Mouse (Mus musculus) intestine, embryonic 15.5 days (tissue): ENCODE data around the gene Smndc1. TPM values are rescaled to one million over a fixed set of nuclear protein-coding genes. Genes with fewer than 3 reads are reported as not detected.
"Not testable (repeated sequence)": the region's sequence is repeated elsewhere in the genome, so short reads cannot be mapped to it uniquely, and the experiment has no call there.

Experiments used
- ATAC-seq: fragments of 200-750 bp; cut with Nextera tagmentation; 2 replicates; pipeline ENCODE4 v1.8.0; 2017; ENCODE audit warnings: moderate TSS enrichment, moderate library complexity
- H3K27ac ChIP-seq: fragments of 300-500 bp; sonication (generic); 2 replicates; pipeline ENCODE4 v1.5.1; 2015; ENCODE audit warnings: mild to moderate bottlenecking, inconsistent platforms
- H3K27me3 ChIP-seq: fragments of 300-500 bp; sonication (generic); replicated peaks from 2 replicates; pipeline ENCODE4 v1.6.1; 2015; ENCODE audit warnings: inconsistent platforms
- H3K36me3 ChIP-seq: fragments of 300-500 bp; sonication (generic); 2 replicates; pipeline ENCODE4 v1.6.1; 2015; ENCODE audit warnings: inconsistent platforms
- H3K4me1 ChIP-seq: fragments of 300-500 bp; sonication (generic); replicated peaks from 2 replicates; pipeline ENCODE4 v1.6.1; 2015; ENCODE audit warnings: inconsistent platforms
- H3K4me2 ChIP-seq: fragments of 300-500 bp; sonication (generic); replicated peaks from 2 replicates; pipeline ENCODE4 v1.6.1; 2015; ENCODE audit warnings: mild to moderate bottlenecking, inconsistent platforms
- H3K4me3 ChIP-seq: fragments of 300-500 bp; sonication (generic); replicated peaks from 2 replicates; pipeline ENCODE4 v1.5.1; 2015; ENCODE audit warnings: inconsistent platforms
- H3K9ac ChIP-seq: fragments of 300-500 bp; sonication (generic); 2 replicates; pipeline ENCODE4 v1.6.1; 2015; ENCODE audit warnings: inconsistent platforms
- H3K9me3 ChIP-seq: fragments of 300-500 bp; sonication (generic); 2 replicates; pipeline ENCODE4 v1.6.1; 2016; ENCODE audit warnings: inconsistent platforms
- WGBS: fragments of 180-500 bp; shearing (Covaris S2); methylation state at CpG from one replicate; pipeline ENCODE4 v1.1.7; 2015; 5-methylcytosine and 5-hydroxymethylcytosine counted together
- polyA plus RNA-seq: library from polyadenylated mRNA; unstranded; fragments of >200 nt; fragmentation: Nextera tagmentation; extraction: Ambion mirVana; gene quantifications from 2 replicates; pipeline ENCODE4 v1.2.1, GENCODE M21; 2015

Smndc1 gene
- polyA plus RNA-seq, 1 experiment from 2014 or later: 42.7 TPM

DNA sequence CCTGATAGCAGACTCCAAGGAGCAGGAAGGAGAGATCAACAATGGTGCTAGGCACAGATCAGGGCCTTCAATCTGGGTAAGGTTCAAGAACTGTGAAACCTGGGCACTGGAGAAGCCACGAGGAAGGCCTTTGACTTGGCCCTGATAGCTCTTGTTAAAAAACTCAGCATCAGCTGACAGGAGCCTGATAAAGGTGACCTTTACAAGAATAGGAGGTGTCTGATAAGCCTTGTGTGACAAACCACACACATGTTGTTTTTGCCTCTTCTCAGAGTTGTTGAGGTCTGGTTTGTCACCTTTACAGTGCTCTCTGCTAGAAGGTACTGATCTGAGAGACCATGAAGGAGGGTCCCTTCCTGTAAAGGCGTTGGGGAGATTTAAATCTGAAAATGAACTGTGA lies 17.0 kb upstream of the Smndc1 start:
- no peak overlapping the region for H3K27ac ChIP-seq
- H3K4me2 ChIP-seq: no peak overlapping the region
- 72% methylated on average over 2 of the region's 2 CpGs for WGBS
- ATAC-seq: no peak
- H3K4me3 ChIP-seq: no peak overlapping the region
- peaks cover 9% of the 10 kb centered on the region for H3K4me1 ChIP-seq
- no peaks in the 10 kb centered on the region for H3K9me3 ChIP-seq
- H3K9ac ChIP-seq: no peak overlapping the region
- H3K27me3 ChIP-seq: no peaks in the 10 kb centered on the region
- no peaks in the 10 kb centered on the region for H3K36me3 ChIP-seq

DNA sequence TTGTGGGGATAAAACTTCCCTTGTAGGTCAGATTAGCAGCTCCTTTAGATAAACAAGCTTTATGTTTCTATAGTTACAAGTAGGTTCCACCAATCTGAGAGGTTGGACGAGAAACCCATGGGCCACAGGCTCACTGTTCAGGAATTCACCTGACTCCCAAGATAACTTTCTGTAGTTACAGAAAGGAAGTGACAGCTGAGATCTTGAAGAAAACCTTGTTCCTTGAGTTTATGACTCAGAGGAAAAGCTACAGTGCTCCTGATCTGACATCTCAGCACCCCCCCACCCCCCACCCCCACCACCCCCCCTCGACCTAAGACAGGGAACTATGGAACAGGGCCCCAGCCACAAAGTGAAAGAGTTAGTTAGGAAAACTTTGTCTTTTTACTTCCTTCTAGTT lies 15.4 kb upstream of the Smndc1 start:
- Histone ChIP-seq H3K4me2 (no peak overlapping the region), H3K9ac (no peak overlapping the region), H3K9me3 (no peaks in the 10 kb centered on the region), H3K27me3 (no peaks in the 10 kb centered on the region), H3K27ac (no peak overlapping the region), H3K36me3 (no peaks in the 10 kb centered on the region), H3K4me1 (no peaks in the 10 kb centered on the region; the same call in 1 of the 2 replicates), H3K4me3 (no peak overlapping the region)
- ATAC-seq: no peak
- WGBS: 50% methylated on average over 2 of the region's 2 CpGs

DNA sequence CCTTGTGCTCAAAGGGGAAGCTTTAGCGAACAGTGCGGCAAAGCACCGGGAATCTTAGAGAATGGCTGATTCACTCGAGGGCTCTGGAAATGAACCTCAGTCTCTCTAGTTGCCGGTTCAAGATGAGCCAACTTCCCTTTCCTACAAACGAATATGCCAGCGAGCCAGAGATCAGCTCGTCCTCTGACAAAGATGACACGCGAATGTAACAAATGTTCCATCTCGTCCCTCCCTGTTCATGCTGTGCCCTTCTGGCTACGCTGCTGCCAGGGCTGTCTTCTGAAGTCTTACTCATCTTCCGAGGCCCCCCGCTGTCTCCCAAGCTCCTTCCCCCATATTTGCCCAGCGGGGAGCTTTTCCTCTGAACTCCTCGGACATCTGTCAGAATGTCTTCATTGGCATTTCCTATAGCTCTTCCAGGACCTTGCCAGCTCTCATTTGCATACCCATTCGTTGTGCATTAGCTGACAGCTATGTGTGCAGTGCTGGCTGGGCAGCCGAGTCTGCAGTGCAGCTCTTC lies 14.5 kb upstream of the Smndc1 start:
- H3K27ac ChIP-seq: no peak overlapping the region
- WGBS: 84% methylated on average over 18 of the region's 18 CpGs
- H3K9me3 ChIP-seq: no peaks in the 10 kb centered on the region
- no peaks in the 10 kb centered on the region for H3K4me1 ChIP-seq
- no peaks in the 10 kb centered on the region for H3K27me3 ChIP-seq
- H3K4me2 ChIP-seq: no peak overlapping the region
- no peaks in the 10 kb centered on the region for H3K36me3 ChIP-seq
- ATAC-seq: no peak
- H3K4me3 ChIP-seq: no peak overlapping the region
- no peak overlapping the region for H3K9ac ChIP-seq

DNA sequence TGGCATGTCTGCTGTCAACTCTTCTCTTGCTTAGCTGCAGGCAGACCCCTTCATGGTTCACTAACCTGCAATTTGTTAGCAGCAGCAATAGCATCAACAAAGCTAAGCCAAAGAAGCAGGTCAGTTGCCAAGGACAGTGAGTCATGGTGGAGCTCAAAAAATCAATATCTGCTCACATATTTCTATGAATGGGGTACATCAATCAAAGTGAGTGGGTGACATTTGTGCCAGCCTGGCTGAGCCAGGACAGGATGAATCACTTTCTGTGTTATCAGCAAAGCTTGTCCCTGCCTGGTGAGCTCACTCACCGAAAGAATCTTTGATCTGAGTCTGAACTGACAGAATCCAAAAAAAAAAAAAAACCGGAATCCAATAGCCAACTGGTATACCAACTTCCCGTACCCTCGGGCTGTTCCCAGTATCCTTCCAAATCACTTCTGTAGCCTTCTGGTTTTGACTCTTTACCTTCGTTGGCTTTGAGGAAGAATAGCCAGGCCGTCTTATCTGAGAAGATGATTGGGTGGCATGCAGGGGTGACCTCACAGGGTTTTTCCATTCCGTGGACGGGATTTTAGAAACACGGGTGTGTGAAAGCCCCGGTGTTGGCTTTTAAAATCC lies 13.9 kb upstream of the Smndc1 start:
- Histone ChIP-seq H3K27me3 (no peaks in the 10 kb centered on the region), H3K4me1 (no peaks in the 10 kb centered on the region), H3K9me3 (no peaks in the 10 kb centered on the region), H3K36me3 (no peaks in the 10 kb centered on the region), H3K4me3 (no peak overlapping the region), H3K9ac (no peak overlapping the region), H3K27ac (no peak overlapping the region), H3K4me2 (no peak overlapping the region)
- 93% methylated on average over 10 of the region's 10 CpGs for WGBS
- no peak for ATAC-seq

DNA sequence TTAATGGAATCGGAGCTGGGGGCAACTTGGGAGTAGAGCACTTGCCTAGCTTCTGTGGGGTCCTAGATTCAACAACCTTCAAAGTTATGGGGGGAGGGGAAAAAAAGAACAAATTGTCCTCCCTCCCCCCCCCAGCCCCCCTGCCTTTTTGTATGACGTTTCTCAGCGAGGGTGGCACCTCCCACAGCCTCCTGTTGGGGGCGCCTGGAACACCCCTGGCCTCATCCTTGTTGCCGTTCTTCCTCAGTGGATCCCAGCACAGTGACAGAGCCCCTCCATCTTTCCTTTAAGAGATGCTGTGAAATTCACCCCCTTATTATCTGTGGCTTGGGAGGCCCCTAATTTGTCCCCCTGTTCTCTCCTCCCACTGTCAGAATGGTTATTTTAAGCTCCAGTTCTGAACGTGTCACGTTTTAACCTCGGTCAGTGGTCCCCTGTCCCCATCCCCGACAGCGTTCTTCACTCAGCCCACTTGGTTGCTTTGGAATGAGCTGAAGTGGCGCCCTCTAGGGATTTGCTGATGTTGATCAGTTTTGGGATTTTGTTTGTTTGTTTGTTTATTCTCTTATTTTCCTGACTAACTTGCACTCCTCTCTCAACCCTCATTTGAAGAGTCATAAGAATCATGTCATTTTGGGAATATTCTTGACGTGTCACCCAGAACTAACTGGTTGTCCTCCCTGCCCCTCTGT lies 12.5 kb upstream of the Smndc1 start:
- no peak overlapping the region for H3K27ac ChIP-seq
- no peaks in the 10 kb centered on the region for H3K4me1 ChIP-seq
- 50% methylated on average over 12 of the region's 12 CpGs for WGBS
- H3K9me3 ChIP-seq: no peaks in the 10 kb centered on the region
- no peaks in the 10 kb centered on the region for H3K36me3 ChIP-seq
- H3K27me3 ChIP-seq: no peaks in the 10 kb centered on the region
- H3K9ac ChIP-seq: no peak overlapping the region
- no peak overlapping the region for H3K4me2 ChIP-seq
- no peak for ATAC-seq
- no peak overlapping the region for H3K4me3 ChIP-seq

DNA sequence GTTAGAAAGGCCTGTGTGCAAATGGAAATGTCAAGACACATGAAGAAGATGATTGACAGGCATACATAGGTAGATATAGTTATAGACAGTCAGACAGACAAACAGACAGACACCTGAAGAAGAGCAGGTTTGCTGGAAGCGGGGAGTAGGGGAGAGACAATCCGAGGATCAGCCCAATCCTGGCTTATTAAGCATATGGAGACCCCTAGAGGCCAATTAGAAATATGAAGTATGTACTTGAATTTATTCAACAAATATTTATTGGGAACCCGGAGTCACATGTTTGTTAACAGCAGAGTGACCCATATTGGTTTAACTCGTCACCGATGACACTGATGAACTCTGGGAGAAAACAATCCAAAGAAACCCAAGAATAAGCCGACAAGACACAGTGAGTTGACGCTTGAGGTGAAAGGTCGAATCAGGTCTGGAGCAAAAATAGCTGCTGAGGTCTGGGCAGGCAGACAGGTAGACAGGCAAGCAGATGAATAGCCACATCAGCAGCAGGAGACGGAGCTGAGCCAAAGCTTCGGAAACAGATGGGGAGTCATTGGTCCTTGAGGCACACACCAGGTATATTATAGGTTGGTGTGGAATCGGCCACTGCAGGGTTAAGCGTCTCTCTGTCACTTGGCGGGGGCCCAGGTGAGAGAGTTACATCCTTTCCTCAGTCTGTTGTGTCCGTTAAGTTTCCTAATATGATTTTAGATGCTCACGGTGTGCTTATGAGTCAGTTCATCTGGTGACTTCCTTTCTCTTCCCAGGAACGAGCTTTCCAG lies 10.1 kb upstream of the Smndc1 start:
- no peaks in the 10 kb centered on the region for H3K36me3 ChIP-seq
- H3K4me2 ChIP-seq: no peak overlapping the region
- H3K4me3 ChIP-seq: no peak overlapping the region
- WGBS: 78% methylated on average over 16 of the region's 16 CpGs
- H3K27me3 ChIP-seq: no peaks in the 10 kb centered on the region
- no peaks in the 10 kb centered on the region for H3K9me3 ChIP-seq
- H3K4me1 ChIP-seq: no peaks in the 10 kb centered on the region
- H3K27ac ChIP-seq: no peak overlapping the region
- H3K9ac ChIP-seq: no peak overlapping the region
- ATAC-seq: no peak

DNA sequence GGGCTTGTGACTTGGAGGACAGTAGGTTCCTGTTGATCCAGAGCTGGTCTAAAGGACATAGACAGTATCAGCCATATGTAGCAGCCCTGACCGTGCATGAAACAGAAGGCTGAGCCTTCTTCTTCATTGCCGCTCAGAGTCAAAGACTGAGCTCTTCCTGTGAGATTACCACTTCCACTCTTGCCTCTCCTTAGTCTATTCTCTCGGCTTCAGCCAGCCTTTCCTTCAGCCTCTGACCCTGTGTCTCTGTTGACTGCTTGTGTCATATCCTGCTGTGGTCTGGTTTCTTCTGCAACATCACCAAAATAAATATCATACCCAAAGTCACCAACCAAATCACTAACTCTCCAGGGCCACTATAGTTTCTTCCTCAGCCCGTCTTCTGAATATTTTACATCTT lies 8.8 kb upstream of the Smndc1 start:
- no peaks in the 10 kb centered on the region for H3K36me3 ChIP-seq
- ATAC-seq: no peak
- H3K27ac ChIP-seq: no peak overlapping the region
- H3K4me2 ChIP-seq: no peak overlapping the region
- H3K4me3 ChIP-seq: no peak overlapping the region
- H3K9me3 ChIP-seq: no peaks in the 10 kb centered on the region
- no peaks in the 10 kb centered on the region for H3K4me1 ChIP-seq
- WGBS: 82% methylated on average over 4 of the region's 4 CpGs
- no peaks in the 10 kb centered on the region for H3K27me3 ChIP-seq
- no peak overlapping the region for H3K9ac ChIP-seq

DNA sequence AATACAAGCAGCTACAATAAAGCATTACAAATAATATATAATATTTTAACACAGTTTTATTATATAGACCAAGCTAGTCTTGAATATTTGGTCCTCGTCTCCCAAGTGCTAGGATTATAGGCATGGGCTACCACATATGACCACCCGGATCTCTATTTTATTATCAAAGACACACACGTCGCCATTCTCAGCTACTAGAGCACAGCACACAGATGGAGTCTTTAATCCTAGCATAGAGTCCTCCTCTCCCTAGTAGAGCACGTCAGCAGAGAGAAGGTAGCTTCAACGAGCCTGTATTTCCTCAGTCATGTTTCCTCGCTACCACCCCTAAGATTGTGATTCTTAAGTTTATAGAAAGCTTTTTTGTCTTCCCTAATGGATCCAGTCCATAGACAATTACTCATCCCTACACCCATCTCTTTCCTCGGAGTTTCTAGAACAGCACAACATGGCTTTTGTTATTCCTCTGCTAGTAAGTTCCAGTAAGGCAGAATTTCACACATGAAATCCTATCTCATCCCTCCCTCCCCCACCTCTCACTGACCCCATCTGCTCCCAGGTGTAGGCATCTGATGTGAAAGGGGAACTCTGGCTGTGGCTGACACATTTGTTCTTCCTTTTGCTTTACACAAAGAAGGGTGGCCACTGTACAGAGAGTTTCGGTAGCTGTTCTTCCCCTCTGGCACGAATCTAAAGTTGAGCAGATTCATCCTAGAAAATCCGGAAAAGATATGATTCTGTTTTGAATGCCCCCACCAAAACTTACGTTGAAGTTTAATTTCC lies 7.3 kb upstream of the Smndc1 start:
- H3K9ac ChIP-seq: no peak overlapping the region
- H3K4me3 ChIP-seq: no peak overlapping the region
- no peak for ATAC-seq
- H3K27ac ChIP-seq: no peak overlapping the region
- H3K27me3 ChIP-seq: no peaks in the 10 kb centered on the region
- no peaks in the 10 kb centered on the region for H3K36me3 ChIP-seq
- no peaks in the 10 kb centered on the region for H3K9me3 ChIP-seq
- no peak overlapping the region for H3K4me2 ChIP-seq
- 77% methylated on average over 12 of the region's 12 CpGs for WGBS
- no peaks in the 10 kb centered on the region for H3K4me1 ChIP-seq

DNA sequence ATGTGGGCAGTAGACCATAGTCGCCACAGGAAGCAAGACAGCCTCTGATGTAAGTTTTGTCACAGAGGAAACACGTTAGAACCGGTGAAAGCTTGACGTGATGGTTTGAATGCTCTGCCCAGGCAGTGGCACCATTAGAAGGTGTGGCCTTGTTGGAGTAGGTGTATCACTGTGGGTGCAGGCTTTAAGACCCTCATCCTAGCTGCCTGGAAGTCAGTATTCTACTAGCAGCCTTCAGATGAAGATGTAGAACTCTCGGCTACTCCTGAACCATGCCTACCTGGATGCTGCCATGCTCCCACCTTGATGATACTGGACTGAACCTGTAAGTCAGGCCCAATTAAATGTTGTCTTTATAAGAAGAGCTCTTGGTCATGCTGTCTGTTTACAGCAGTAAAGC lies 5.4 kb upstream of the Smndc1 start:
- 76% methylated on average over 5 of the region's 5 CpGs for WGBS

DNA sequence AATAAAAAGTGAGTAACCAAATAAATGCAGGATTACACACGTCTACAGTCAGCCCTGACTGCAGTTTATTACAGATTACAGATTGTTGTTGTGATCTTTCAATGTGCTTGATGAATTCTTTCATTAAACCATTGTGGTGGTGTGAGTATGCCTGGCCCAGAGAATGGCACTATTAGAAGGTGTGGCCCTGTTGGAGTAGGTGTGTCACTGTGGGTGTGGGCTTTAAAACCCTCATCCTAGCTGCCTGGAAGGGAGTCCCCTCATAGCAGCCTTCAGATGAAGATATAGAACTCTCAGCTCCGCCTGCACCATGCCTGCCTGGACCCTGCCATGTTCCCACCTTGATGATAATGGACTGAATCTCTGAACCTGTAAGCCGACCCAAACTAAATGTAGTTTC lies 4.6 kb upstream of the Smndc1 start:
- H3K4me2 ChIP-seq, H3K27me3 ChIP-seq, H3K4me3 ChIP-seq, ATAC-seq, H3K9ac ChIP-seq, H3K9me3 ChIP-seq, H3K27ac ChIP-seq, H3K4me1 ChIP-seq, H3K36me3 ChIP-seq: not testable (repeated sequence)
- WGBS: 73% methylated on average over 3 of the region's 3 CpGs

More for the DNA sequence above, 5.4 kb upstream of the Smndc1 start:
- H3K27me3 ChIP-seq, H3K9me3 ChIP-seq, H3K9ac ChIP-seq, H3K4me2 ChIP-seq, H3K36me3 ChIP-seq, ATAC-seq, H3K27ac ChIP-seq, H3K4me3 ChIP-seq, H3K4me1 ChIP-seq: not testable (repeated sequence)

DNA sequence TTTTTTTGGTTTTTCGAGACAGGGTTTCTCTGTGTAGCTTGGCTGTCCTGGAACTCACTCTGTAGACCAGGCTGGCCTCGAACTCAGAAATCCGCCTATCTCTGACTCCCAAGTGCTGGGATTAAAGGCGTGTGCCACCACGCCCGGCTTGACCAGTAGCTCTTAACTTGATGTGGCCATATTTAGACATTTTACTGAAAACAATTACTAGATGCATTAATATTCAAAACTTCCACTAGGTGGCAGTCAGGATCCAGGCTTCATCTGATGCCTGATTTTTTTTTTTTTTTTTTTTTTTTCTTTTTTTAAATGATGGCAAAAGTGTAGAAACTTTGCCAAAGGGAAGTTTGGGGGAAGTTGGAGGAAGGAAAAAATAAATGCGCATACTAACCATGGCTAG lies 4.2 kb upstream of the Smndc1 start:
- no peak overlapping the region for H3K4me2 ChIP-seq
- H3K4me1 ChIP-seq: peaks cover 6% of the 10 kb centered on the region; the same call in 1 of the 2 replicates
- no peaks in the 10 kb centered on the region for H3K9me3 ChIP-seq
- no peak overlapping the region for H3K4me3 ChIP-seq
- ATAC-seq: no peak
- no peaks in the 10 kb centered on the region for H3K27me3 ChIP-seq
- no peaks in the 10 kb centered on the region for H3K36me3 ChIP-seq
- no peak overlapping the region for H3K27ac ChIP-seq
- 14% methylated on average over 7 of the region's 7 CpGs for WGBS
- no peak overlapping the region for H3K9ac ChIP-seq

DNA sequence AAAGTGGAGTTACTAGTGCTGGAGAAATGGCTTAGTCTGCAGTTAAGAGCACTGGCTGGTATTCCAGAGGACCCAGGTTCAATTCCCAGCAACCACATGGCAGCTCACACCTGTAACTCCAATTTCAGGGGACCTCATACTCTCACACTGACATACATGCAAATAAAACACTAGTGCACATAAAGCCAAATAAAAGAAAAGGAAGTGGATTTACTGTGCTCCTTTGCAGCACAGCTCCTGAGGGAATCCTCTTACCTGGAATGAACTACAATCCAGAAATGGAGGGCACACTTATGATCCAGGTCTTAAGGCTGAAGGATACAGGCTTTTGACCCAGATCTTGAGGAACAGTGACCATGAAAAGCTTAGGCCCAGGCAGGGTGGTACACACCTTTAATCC lies 3.3 kb upstream of the Smndc1 start:
- no peak overlapping the region for H3K9ac ChIP-seq
- ATAC-seq: no peak
- no peaks in the 10 kb centered on the region for H3K27me3 ChIP-seq
- H3K4me3 ChIP-seq: no peak overlapping the region
- no peaks in the 10 kb centered on the region for H3K9me3 ChIP-seq
- no peak overlapping the region for H3K4me2 ChIP-seq
- no peaks in the 10 kb centered on the region for H3K36me3 ChIP-seq
- no peak overlapping the region for H3K27ac ChIP-seq
- H3K4me1 ChIP-seq: peaks cover 10% of the 10 kb centered on the region; the same call in 1 of the 2 replicates
